Mouse (Mus musculus) kidney, adult 18-20 months (tissue): ENCODE measurements at regions not wholly inside any gene's neighbourhood (a gene's known extent, or its start where the extent isn't known, plus 50 kb on each side); places are given as distances from the start of the nearest gene placed in this dataset.

Experiments
- DNase-seq: peaks from one replicate; pipeline ENCODE4 v3.0.0; 2021

- DNase-seq, result no peak
These were observed 169.2 kb upstream of the Tbca start for GRCm38 (mm10) chr13:94619511-94619910.

- DNase-seq, result no peak
These were observed 158.7 kb upstream of the Tbca start for GRCm38 (mm10) chr13:94630055-94630454.

- no peak for DNase-seq
These were observed 158.0 kb upstream of the Tbca start for GRCm38 (mm10) chr13:94630685-94631084.

GRCm38 (mm10) chr13:94632730-94633129, 156.0 kb upstream of the Tbca start:
- no peak for DNase-seq

- no peak for DNase-seq
These were observed 148.4 kb upstream of the Tbca start for GRCm38 (mm10) chr13:94640336-94640735.

- peak; percentile 42 for DNase-seq
These were observed 143.2 kb upstream of the Tbca start for GRCm38 (mm10) chr13:94645241-94646206.

- no peak for DNase-seq
These were observed 142.4 kb upstream of the Tbca start for GRCm38 (mm10) chr13:94646326-94646725.

GRCm38 (mm10) chr13:94646781-94647555, 141.7 kb upstream of the Tbca start:
- no peak for DNase-seq

GRCm38 (mm10) chr13:94647566-94647965, 141.1 kb upstream of the Tbca start:
- DNase-seq, result no peak

- DNase-seq, result no peak
These were observed 137.8 kb upstream of the Tbca start for GRCm38 (mm10) chr13:94650951-94651350.

GRCm38 (mm10) chr13:94667604-94668003, 121.1 kb upstream of the Tbca start:
- no peak for DNase-seq

GRCm38 (mm10) chr13:94668276-94668675, 120.4 kb upstream of the Tbca start:
- no peak for DNase-seq

GRCm38 (mm10) chr13:94669106-94669683, 119.5 kb upstream of the Tbca start:
- DNase-seq, result no peak

GRCm38 (mm10) chr13:94670266-94670665, 118.4 kb upstream of the Tbca start:
- no peak for DNase-seq

- DNase-seq, result no peak
These were observed 117.7 kb upstream of the Tbca start for GRCm38 (mm10) chr13:94670961-94671360.

GRCm38 (mm10) chr13:94680492-94681168, 108.1 kb upstream of the Tbca start:
- DNase-seq, result no peak

- DNase-seq, result no peak
These were observed 107.1 kb upstream of the Tbca start for GRCm38 (mm10) chr13:94681606-94682005.

- DNase-seq, result no peak
These were observed 103.5 kb upstream of the Tbca start for GRCm38 (mm10) chr13:94685191-94685590.

GRCm38 (mm10) chr13:94687295-94687694, 101.4 kb upstream of the Tbca start:
- DNase-seq, result no peak

- DNase-seq, result no peak
These were observed 82.1 kb upstream of the Tbca start for GRCm38 (mm10) chr13:94706641-94707053.

- peak; percentile 7 for DNase-seq
These were observed 81.1 kb upstream of the Tbca start for GRCm38 (mm10) chr13:94707371-94708280.

GRCm38 (mm10) chr13:94708786-94709185, 79.9 kb upstream of the Tbca start:
- no peak for DNase-seq
